Mouse (Mus musculus): Measurements from ENCODE around the gene Oas1g.
"Not testable (repeated sequence)": the region's sequence is repeated elsewhere in the genome, so short reads cannot be mapped to it uniquely, and the experiment has no call there.

Oas1g gene

DNA sequence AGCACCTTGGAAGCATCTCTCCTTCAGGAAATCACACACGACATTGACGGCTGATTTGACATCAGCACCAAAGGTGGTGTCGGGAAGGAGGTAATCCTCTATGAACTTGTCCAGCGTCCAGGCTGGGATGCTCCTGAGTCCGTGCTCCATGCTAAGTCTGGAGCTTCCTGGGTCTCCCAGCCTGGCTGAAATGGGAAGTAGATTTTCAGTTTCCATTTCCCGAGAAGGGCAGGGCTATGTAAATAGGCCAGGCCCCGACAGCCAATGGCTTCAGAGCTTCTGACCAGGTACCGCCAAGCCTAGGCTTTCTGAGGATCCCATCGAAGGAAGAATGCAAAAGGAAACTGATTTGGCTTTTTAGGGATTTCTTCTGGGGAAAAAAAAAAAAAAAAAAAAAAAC lies at the start of gene Oas1g:
Gene Oas1g (minus strand): TSS at position 201 of the 400 bp plus-strand sequence.
- not testable (repeated sequence) for DNase-seq (ENCODE audit: low read depth)

DNA sequence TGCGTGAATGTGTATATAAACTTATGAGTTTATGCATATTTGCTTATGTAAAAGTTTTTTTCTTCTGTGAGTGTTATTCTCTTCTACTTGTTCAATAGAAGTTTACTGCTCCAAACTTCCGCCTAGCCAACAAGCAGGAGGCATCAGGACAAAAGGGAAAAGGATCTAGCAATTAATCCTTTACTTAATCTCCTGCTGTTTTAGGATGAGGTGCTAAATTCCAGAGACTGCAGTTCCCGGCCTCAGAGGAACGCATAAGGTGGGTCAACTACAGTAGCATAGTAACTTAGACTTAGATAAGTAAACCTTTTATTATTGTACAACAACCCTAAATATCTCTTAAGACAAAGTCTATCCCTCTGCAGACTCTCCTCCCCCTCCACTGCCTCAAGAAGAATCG lies 46.6 kb upstream of the Oas1g start:
- DNase-seq (ENCODE audit: low read depth) = no peak

GRCm38 (mm10) chr5:120927036-120927435 lies 39.6 kb upstream of the Oas1g start:
- DNase-seq (ENCODE audit: low read depth) = no peak

- DNase-seq (ENCODE audit: low read depth) = not testable (repeated sequence)
Measured at GRCm38 (mm10) chr5:120926311-120926710, 38.9 kb upstream of the Oas1g start.

GRCm38 (mm10) chr5:120924520-120924919 lies 37.1 kb upstream of the Oas1g start:
- not testable (repeated sequence) for DNase-seq (ENCODE audit: low read depth)

DNA sequence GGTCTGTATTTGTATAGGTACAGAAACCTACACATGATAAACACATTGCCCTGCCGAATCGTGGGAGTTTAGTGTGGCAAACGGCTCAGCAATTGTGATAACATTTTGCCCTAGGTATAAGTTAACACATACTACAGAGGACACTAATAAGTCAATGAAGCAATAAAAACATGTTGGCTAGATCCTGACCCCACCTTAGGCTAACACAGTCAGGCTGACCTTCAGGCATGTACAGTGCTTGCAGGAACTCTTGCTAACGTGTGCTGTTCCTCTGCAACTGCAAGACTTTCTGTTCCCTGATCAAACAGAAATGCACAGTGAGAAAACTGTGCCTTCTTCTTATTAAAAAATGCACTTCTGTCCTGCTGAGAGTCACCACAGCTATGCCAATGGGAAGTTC lies 36.6 kb upstream of the Oas1g start:
- DNase-seq (ENCODE audit: low read depth) = no peak

DNA sequence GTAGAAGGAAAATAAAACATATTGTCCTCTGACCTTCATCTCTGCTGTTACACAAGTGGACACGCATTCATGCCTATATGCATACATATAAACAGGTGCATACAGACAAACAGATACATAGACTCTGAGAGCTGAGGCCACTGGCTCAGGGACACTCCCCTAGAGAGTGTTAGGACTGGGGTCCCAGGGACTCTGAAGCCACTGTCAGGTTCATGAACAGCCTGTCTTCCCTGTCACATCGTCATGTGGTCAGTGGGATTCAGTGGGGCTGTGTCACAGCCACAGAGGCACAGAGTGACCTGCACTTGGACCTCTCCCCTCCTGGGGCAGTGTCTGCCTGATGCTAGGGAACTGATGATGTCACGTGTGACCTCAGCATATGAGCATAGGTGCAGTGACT lies 32.9 kb upstream of the Oas1g start:
- DNase-seq (ENCODE audit: low read depth) = no peak

DNA sequence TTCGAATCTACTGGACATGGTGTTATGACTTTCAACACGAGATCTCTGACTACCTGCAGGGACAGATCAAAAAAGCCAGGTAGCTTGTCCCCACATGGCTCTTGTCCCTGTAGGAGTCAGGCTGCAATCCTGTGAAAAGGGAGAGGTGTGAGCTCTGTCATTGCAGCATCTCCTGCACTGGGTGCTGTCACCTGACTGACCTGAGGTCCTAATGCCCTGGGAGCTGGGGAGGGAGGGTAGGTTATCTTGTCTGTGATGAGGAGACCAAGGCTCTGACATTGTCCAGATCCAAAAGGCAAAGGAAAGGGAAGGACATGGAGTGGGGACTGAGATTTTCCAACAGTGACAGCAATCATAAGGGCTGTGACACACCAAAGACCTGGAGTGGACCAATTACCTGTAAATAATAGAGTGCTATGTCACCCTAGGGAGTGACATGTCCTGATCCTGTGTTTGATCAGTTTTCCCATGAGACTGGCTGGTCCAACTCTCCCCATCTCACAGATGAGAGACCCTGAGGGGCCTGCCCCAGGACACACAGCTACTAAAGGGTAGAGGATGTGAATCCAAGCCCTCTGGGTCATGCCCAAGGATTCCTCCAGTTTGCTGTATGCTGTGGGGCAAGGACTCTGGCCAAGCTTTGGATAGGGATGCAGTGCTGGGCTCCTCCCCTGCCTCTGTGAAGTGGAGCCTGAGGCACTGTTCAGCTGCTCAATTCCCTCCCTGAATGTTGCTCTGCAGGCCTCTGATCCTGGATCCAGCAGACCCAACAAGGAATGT lies 31.9 kb upstream of the Oas1g start:
- not testable (repeated sequence) for DNase-seq (ENCODE audit: low read depth)

DNA sequence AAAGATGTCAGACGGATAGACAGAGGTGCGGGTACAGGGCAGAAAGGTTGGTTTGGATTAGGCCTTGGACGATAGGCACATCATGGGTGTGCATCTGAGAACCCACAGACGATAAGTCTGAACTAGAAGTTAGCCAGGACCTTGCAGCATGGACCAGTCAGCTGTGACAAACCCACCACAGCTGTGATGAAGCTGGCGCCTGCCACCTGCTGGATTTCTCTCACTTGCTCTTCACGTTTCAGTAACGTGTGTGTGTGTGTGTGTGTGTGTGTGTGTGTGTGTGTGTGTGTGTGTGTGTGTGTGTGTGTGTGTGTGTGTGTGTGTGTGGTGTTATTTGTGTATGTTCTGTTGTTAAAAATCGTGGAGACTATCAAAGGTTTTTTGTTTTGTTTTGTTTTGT lies 26.8 kb upstream of the Oas1g start, which contains the start of gene Oas1d:
Gene Oas1d (plus strand): TSS at position 333 of the 400 bp plus-strand sequence.
- DNase-seq (ENCODE audit: low read depth) = not testable (repeated sequence)

DNA sequence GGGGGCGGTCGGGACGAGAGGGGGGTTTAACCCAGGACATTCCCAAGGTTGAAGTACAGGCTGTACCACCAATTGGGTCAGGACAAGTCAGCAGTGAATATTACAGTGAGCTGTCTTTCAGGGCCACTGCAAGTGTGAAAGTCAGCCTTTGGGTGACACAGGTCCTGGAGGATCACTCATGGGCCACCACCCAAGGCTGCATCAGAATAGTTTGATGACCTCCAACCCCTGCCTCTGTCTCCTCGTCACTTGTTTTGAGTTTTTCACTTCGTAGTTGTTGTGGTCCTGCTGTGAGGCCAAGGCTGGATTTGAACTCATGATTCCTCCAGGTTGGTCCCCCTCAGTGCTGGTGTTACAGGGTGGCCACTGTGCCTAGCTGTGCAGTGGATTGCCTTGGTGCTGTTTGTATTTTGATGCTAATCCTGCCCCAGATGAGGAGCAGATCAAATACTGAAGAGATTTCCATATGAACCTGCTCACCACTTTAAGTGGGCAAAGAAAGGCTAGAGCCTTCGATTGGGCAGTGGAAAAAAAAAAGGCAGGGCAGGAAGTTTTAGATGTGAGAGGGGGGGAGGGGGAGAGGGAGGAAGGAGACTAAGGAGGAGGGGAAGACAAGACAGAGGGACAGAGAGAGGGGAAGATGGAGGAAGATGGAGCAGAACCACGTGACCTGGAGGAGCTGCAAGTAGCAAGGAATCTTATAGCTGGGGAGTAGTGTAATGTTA lies 20.9 kb upstream of the Oas1g start:
- no peak for DNase-seq (ENCODE audit: low read depth)

DNA sequence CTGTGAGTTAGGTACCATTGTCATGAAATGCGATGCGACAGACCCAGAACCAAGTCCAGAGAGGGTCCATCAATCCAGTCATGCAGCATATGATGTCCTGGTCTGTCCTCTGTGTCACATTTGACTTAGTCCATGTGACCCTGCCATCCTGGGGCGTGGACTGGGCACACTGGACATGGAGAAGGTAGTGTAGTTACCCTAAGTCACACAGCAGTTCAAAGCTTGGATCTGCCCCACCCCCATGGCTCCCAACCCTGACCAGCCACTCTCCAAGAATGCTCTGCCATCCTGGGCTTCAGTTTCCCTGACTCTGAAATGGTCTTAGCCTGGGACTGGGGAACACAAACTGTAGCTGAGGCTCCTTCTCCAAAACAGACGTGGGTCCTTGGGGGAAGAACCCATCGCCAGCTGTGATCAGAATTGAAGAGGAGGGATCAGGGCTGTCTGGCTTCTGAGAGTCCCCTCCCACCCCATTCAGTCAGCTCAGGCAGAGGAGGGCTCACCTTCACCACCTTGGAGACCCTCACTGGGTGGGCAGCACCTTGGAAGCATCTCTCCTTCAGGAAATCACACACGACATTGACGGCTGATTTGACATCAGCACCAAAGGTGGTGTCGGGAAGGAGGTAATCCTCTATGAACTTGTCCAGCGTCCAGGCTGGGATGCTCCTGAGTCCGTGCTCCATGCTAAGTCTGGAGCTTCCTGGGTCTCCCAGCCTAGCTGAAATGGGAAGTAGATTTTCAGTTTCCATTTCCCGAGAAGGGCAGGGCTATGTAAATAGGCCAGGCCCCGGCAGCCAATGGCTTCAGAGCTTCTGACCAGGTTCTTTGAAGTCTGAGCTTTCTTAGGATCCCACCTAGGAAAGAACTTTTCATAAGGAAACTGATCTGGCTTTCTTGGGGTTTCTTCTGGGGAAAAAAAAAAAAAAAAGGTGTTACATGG lies 19.6 kb upstream of the Oas1g start, which contains the start of gene Oas1a:
Gene Oas1a (minus strand): TSS at position 731 of the 943 bp plus-strand sequence.
- DNase-seq (ENCODE audit: low read depth) = not testable (repeated sequence)

- no peak for DNase-seq (ENCODE audit: low read depth)
Measured at GRCm38 (mm10) chr5:120902056-120902455, 14.6 kb upstream of the Oas1g start.

GRCm38 (mm10) chr5:120900666-120901065 lies 13.3 kb upstream of the Oas1g start:
- DNase-seq (ENCODE audit: low read depth) = no peak

GRCm38 (mm10) chr5:120898726-120899125 lies 11.3 kb upstream of the Oas1g start:
- no peak for DNase-seq (ENCODE audit: low read depth)

DNA sequence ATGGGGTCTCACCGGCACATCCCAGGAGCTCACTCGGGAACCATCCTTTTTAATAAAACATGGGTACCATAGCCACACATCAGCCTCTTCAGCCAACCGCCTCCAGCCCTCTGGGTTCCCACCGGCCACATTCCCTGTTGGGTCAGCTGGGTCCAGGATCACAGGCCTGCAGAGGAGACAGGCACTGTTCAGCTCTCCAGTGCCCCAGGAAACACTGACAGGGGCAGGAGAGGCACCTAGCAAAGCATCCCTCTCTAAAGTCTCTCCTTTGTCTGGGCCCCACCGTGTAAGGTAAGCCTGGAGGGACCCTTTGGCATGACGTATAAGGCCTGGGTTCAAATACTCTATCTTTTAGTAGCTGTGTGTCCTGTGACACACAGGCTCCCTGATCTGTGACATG lies 10.9 kb upstream of the Oas1g start:
- DNase-seq (ENCODE audit: low read depth) = no peak

GRCm38 (mm10) chr5:120895231-120895900 lies 8.0 kb upstream of the Oas1g start:
- no peak for DNase-seq (ENCODE audit: low read depth)

- not testable (repeated sequence) for DNase-seq (ENCODE audit: low read depth)
Measured at GRCm38 (mm10) chr5:120894692-120895091, 7.3 kb upstream of the Oas1g start.

DNA sequence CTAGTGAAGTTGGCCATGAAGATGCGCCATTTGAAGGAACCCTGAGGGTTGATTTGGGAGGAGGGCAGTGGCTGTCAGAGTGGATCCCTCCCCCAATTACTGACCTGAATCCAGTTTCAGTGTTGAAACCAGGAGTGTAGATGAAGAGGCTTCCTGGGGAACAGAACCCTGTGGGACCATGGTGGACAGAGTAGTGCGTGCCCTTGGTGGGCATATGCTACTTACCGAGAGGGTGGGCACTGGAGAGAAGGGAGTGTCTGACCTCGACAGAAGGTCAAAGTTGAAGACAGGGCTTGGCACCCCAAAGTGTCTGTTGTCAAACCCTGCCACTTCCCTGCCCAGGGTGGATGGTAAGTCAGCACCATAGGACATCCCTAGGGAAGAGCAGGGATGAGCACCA lies 6.5 kb upstream of the Oas1g start:
- DNase-seq (ENCODE audit: low read depth) = not testable (repeated sequence)

DNA sequence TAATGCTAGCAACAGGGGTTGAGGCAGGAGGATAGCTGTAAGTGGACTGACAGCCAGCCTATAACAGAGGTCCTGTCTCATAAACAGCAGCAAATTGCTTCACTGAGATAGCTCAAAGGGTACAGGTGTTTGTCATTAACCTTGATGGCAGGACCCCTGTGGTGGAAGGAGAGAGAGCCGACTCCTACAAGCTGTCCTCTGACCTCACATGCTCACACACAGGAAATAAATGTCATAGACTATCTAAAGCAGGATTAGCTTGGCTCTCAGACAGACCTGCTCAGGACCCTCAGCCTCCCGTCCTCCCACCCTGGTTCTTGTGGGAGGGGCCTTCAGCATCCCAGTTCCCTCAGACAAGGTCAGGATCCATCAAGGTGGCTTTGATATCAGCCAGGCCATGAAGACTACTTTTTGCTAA lies 4.8 kb upstream of the Oas1g start:
- no peak for DNase-seq (ENCODE audit: low read depth)

DNA sequence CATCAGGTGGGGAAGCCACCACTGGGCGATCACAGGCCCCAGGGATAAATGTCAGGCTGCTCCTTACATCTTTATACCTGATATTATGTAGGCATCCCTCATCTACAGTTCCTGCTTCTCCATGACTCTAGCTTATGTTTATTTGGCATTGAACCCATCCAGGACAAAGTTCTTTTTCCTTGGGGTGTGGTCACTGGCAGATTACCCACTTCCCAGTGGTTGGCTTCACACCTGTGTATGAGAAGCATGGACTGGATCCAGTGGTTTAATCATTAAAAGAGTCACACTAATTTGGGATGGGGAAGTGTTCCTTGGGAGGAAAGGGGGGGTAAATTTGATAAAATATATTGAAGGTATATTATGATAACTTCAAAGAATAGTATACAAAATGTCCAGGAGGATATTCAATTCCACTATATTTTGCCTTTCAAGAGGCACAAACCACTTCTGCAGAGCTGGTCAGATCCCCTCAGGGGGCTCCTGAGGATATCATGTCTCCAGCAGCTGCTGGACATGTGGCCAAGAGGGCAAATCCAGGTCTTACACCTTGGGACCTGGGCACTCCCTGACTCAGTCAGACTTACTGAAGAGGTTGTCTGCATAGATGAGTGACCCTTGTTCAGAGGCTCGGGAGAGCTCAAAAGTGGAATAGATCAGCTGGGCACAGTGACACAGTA lies 4.3 kb upstream of the Oas1g start:
- DNase-seq (ENCODE audit: low read depth) = not testable (repeated sequence)

DNA sequence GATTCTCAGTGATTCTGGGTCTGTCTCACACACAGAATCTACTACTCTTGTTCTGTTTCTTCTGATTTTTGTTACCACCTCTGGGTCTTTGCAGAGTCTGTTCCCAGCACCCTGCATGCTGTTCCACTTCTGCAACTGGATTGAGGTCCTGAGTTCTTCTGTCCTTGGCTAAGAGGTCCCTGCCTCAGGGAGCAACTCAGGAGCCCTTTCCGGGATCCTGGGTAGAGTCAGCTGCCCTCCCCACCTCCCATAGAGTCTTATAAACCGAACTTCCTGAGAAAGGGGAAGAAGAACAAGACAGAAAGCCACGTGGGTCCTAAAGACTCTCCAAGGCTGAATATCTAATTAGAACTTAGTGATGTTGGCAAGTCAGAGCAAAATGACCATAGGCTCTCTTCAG lies 3.6 kb upstream of the Oas1g start:
- no peak for DNase-seq (ENCODE audit: low read depth)

Measured in c-Kit-positive CD71-negative TER-119-negative erythroid progenitor cells, embryonic 14.5 days (primary cell).